Mouse (Mus musculus) heart, postnatal 36 days (tissue): ENCODE measurements around the gene Cbx5. TPM values are rescaled to one million over a fixed set of nuclear protein-coding genes. Genes with fewer than 3 reads are reported as not detected.

Experiments
- DNase-seq, 2 experiments: peaks; one replicate each; pipeline ENCODE4 v3.0.0; 2021 to 2022
- intact Hi-C: fragments of 180-260 bp; cut with DNase I; formaldehyde crosslinking; loops from one replicate; pipeline ENCODE4 v1.15.1; 2025
- microRNA-seq, 2 experiments: library from miRNA; unstranded; fragments of <30 nt; microRNA quantifications; one replicate each; pipeline ENCODE4 v1.2.0; 2021; ENCODE audit warnings: borderline number of aligned reads in 2 of 2
- total RNA-seq, 2 experiments: library from RNA; stranded (reverse); gene quantifications; 2 replicates each; pipeline ENCODE4 v1.2.3; 2021

The Cbx5 gene
- total RNA-seq, 2 experiments from 2014 or later, result 54.2 to 58.7 TPM

GRCm38 (mm10) chr15:103152890-103153610, 86.6 kb downstream of the Cbx5 start:
- no peak for DNase-seq
- intact Hi-C loops, result no loop called here

DNA sequence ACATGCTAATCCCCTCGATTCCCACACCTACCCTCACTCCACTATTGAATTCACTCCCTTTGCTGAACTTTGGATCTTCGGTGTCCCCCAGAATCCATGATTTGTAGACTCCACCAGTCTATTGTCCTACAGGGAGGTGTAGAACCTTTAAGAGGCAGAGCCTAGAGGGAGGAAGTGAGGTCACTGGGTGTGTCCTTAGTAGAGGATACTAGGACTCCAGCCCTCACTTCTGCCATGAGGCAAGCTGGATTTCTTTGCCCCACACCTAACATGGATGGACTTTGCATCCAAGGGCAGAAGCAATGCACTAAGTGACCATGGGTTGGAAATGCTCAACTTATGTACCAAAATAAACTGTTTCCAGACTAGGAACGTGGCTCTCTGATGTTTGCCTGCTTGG, 87.2 kb downstream of the Cbx5 start:
- intact Hi-C loops, result no loop called here
- DNase-seq, result no peak

- DNase-seq, result no peak
- intact Hi-C loops, result no loop called here
These were observed 91.8 kb downstream of the Cbx5 start for GRCm38 (mm10) chr15:103147779-103148178.

DNA sequence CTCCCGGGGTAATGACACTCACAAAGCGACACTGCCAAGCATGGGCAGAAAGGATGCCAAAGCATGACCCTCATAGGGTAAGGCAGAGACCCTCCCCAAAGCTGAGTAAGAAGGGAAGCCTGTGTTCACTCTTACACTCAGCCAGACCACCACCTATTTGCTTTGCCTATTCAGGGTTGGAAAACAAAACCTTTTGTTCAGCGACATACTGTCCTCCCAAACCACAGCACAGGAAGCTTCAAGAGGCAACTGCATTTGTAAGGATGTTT, 92.3 kb downstream of the Cbx5 start:
- intact Hi-C loops, result no loop called here
- DNase-seq, result no peak

GRCm38 (mm10) chr15:103146627-103147421, 92.8 kb downstream of the Cbx5 start:
- intact Hi-C loops, result no loop called here
- DNase-seq, result no peak

DNA sequence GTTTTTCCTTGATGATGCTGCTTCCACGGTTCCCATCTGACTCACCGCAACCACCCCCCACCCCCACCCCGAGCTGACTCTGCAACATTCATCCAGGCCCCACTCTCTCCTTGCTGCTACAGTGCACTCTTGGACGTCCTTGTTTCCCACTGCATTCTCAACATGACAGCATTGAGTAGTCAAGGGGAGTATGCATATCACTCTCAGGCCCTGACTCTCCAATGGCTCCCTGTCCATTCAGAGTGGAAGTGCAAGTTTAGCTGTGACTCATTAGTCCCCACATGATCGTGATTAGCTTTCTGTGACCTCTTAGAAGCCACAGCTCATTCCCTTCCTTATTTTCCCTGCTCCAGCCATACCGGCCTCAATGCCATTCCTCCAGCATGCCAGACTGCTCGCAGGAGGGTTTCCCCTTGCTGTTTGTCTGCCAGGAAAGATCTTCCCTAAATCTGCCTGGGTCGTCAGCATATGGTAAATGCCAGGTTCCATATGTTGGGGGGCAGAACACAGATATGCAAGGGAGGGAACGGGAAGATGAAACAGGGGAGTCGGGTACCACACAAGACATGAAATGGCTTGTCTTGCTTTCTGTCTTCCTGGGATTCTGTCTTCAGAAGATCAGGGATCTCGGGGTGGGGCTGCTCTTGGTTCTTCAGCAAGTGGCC, 93.8 kb downstream of the Cbx5 start:
- intact Hi-C loops, result no loop called here
- DNase-seq, result no peak

- DNase-seq, result no peak
- intact Hi-C loops, result no loop called here
These were observed 95.4 kb downstream of the Cbx5 start for GRCm38 (mm10) chr15:103144176-103144575.

Small RNAs within 50 kb of the gene (microRNA-seq; reads per million reads assigned to microRNA genes)
- gene Mir148b, result 76.0 to 92.5 reads per million in 2 experiments

Other genes with a start within 250 kb of the Cbx5 start
- gene Hoxc8, start 249.2 kb downstream of the Cbx5 start, total RNA-seq, result not detected
- under 1 TPM in 1 of 2 experiments, not detected in 1; 0.25 TPM for gene Hoxc6, start 241.6 kb downstream of the Cbx5 start, total RNA-seq
- gene Hoxc4, start 220.9 kb downstream of the Cbx5 start, total RNA-seq, result not detected
- gene Smug1, start 72.7 kb downstream of the Cbx5 start, total RNA-seq, result 10 to 100 TPM; 13.2 to 15.7 TPM
- gene Hnrnpa1, start 616 bp upstream of the Cbx5 start, total RNA-seq, result 100 to 1,000 TPM; 140 to 154 TPM
- under 1 TPM; 0.67 to 0.73 TPM for gene Nfe2, start 18.6 kb upstream of the Cbx5 start, total RNA-seq
- 10 to 100 TPM; 56.6 to 56.9 TPM for gene Copz1, start 32.9 kb upstream of the Cbx5 start, total RNA-seq
- gene Gpr84, start 70.8 kb upstream of the Cbx5 start, total RNA-seq, result not detected
- gene Zfp385a, start 100.3 kb upstream of the Cbx5 start, total RNA-seq, result 10 to 100 TPM; 12.9 to 13.0 TPM
- gene Itga5, start 126.9 kb upstream of the Cbx5 start, total RNA-seq, result 10 to 100 TPM; 46.1 to 47.1 TPM
- gene Gtsf1, start 190.7 kb upstream of the Cbx5 start, total RNA-seq, result not detected
- not detected for gene Gtsf2, start 208.7 kb upstream of the Cbx5 start, total RNA-seq
- gene Nckap1l, start 214.0 kb upstream of the Cbx5 start, total RNA-seq, result 1 to 10 TPM; 3.6 to 5.7 TPM